Mouse (Mus musculus) hindbrain, embryonic 10.5 days (tissue): Measurements from ENCODE around the gene Mafb. TPM values are rescaled to one million over a fixed set of nuclear protein-coding genes. Genes with fewer than 3 reads are reported as not detected.

ENCODE experiments used
- DNase-seq: peaks from one replicate; pipeline ENCODE4 v3.0.0-alpha.2; 2017; ENCODE audit warnings: low spot score
- H3K27ac ChIP-seq: fragments of 300-500 bp; sonication (generic); 2 replicates; pipeline ENCODE4 v1.5.1; 2016; ENCODE audit warnings: mild to moderate bottlenecking, moderate library complexity
- H3K27me3 ChIP-seq: fragments of 300-500 bp; sonication (generic); 2 replicates; pipeline ENCODE4 v1.6.1; 2016; ENCODE audit warnings: mild to moderate bottlenecking; ENCODE audit not compliant: poor library complexity, insufficient read depth, severe bottlenecking
- H3K36me3 ChIP-seq: fragments of 300-500 bp; sonication (generic); 2 replicates; pipeline ENCODE4 v1.6.1; 2016; ENCODE audit warnings: mild to moderate bottlenecking, moderate library complexity
- H3K4me1 ChIP-seq: fragments of 300-500 bp; sonication (generic); replicated peaks from 2 replicates; pipeline ENCODE4 v1.6.1; 2016; ENCODE audit warnings: mild to moderate bottlenecking
- H3K4me3 ChIP-seq: fragments of 300-500 bp; sonication (generic); 2 replicates; pipeline ENCODE4 v1.5.1; 2016; ENCODE audit warnings: mild to moderate bottlenecking, moderate library complexity
- H3K9me3 ChIP-seq: fragments of 300-500 bp; sonication (generic); 2 replicates; pipeline ENCODE4 v1.6.1; 2016; ENCODE audit warnings: mild to moderate bottlenecking, moderate library complexity
- whole genome bisulfite sequencing: fragments of 180-500 bp; shearing (Covaris S2); methylation state at CpG from one replicate; pipeline ENCODE4 v1.1.7; 2016; 5-methylcytosine and 5-hydroxymethylcytosine counted together
- polyA plus RNA-seq: library from polyadenylated mRNA; unstranded; fragments of >200 nt; fragmentation: Nextera tagmentation; extraction: Ambion mirVana; gene quantifications from 2 replicates; pipeline ENCODE4 v1.2.1, GENCODE M21; 2016

The Mafb gene
- polyA plus RNA-seq, 1 experiment from 2014 or later, result 16.9 TPM

DNA sequence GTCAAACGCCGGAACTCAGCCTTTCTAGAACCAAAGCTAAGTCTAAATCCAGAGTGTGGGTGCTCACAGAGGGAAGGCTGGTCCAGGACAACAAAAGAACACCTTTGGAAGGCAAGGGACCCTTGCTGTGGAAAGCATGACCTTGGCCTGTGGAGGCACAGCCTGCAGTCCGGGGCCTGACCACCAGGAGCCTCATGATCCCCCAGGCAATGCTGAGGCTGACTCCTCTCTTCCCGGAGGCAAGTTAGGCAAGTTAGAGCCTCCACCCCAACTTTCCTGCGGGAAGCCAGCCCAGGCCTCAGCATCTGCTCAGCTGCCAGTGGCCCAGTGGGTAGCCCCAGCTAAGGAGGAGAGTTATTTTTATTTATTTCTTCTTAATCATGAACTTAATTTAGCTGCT lies 9.4 kb upstream of the Mafb start:
- Histone ChIP-seq H3K27ac (no peak overlapping the region), H3K9me3 (no peaks in the 10 kb centered on the region), H3K36me3 (no peaks in the 10 kb centered on the region), H3K27me3 (peaks cover 86% of the 10 kb centered on the region), H3K4me1 (peaks cover 10% of the 10 kb centered on the region; the same call in 1 of the 2 replicates), H3K4me3 (no peak overlapping the region)
- no peak for DNase-seq
- 39% methylated on average over 5 of the region's 5 CpGs for WGBS

DNA sequence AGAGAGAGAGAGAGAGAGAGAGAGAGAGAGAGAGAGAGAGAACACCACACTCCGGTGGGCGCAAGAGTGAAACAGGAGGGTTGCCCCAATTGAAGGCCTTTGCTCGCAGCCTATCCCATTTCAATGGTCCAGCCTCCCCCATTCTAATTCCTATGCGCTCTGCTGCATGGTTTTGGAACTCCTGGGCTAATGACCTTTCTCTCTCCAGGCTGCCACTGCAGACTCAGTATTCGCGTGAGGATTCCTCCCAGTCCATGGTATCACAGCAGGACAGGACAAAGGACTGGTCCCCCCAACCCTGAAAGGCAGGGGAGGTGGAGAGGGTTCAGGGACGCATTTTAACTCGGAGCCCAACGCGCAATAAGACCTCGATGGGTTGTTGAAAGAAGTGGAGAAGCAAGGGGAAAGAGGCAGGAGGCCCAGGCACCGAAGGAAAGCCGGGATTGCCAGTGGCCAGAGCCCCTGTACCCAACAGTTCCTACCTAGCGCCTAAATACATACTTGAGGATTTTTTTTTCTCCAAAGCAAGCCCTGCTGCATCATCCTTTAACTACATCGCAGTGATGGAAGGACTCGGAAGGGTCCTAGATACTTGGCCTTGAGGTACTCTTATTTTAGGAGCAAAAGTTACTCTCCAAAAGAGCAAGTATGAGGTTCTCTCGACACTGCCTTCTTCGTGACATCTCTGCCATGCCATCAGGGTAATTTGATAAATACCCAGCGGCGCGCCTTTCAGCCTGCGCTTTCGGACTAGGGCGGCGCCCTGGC lies 3.0 kb upstream of the Mafb start:
- H3K4me3 ChIP-seq, result peak overlapping the region; percentile 62
- peak; percentile 44 for DNase-seq
- H3K27me3 ChIP-seq, result peaks cover 89% of the 10 kb centered on the region
- no peaks in the 10 kb centered on the region for H3K36me3 ChIP-seq
- no peaks in the 10 kb centered on the region for H3K9me3 ChIP-seq
- H3K4me1 ChIP-seq, result peaks cover 64% of the 10 kb centered on the region
- WGBS, result 2% methylated on average over 25 of the region's 25 CpGs
- peak overlapping the region; percentile 53; the same call in 1 of the 2 replicates for H3K27ac ChIP-seq

DNA sequence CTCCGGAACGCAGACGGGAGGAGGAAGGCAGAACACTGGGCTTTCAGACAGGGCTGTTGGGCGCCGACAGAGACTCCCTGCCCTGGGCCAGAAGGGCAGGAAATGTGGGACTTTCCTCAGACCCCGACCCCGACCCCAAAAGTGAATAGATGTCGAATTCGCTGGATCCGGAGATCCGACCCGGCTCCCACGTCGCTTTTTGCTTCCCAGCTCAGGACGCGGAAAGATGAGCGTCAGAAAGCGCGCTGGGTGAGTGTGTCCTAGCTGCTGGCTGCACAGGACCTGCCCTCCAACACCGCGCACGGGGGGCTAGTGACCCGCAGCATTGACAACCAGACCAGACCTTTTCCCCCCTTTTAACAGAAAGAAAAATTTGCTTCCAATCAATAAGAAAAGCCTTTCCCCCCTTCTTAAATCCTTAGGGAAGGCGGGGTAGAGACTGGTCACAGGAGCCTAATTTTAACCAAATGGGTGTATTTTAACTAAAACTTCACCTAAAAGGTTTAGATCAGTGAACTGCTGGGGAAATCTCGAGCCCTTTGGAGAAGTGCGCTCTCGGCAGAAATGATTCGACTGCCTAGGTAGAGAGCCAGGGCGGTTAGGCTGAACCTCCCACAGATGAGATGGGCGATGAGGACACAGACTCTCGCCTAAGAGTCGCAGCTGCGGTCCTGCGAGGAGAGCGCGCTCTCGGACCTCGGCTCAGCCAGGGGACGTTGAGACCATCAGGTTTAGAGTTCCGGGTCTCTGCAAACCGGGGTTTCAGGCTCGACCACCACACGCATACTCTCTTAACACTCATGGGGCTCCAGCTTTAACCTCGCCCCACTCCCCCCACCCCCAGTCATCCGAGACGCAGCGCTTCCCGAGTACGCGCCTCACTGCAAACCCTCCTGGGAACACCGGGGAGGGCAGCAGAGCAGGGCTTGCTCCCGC lies 1.8 kb upstream of the Mafb start:
- peak overlapping the region; percentile 62 for H3K4me3 ChIP-seq
- WGBS, result under 1% methylated on average over 52 of the region's 52 CpGs
- peak; percentile 61 for DNase-seq
- no peaks in the 10 kb centered on the region for H3K36me3 ChIP-seq
- peaks cover 63% of the 10 kb centered on the region for H3K4me1 ChIP-seq
- peak overlapping the region; percentile 53; the same call in 1 of the 2 replicates for H3K27ac ChIP-seq
- peaks cover 89% of the 10 kb centered on the region for H3K27me3 ChIP-seq
- no peaks in the 10 kb centered on the region for H3K9me3 ChIP-seq

DNA sequence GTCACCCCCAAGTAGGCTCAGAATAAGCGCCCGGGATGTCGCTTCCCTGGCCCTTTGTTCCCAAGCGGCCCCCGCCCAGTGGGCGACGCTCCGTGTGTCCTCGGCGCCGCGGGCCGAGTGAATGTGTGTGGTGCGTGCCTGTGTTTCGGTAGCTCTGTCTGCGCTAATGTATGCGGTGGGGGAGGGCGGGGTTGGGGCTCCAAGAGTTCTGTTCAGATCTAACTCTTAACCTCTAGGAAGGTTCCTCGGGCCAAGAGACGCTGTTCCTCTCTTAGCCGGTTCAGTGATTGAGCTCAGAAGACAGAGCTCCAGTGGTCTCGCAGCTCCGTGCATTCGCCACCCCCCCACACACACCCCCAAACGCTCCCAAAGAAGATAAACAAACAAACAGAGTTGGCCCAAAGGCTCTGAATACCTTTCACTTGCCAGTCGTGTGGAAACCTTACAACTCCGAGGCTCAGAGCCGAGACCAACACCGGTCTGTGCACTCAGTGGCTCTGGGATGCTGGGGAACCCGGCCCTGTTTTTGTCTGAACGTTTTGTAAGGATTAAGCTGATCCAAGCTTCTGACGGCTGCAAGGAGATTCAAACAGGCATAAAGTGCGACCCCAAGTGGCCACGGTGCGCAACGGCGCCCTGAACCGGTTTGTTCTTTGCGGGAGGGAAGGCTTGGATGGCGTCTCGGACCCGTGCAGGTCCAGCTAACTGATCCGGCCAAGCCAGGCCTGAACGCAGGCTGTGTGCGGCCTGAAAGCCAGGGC lies 763 bp upstream of the Mafb start:
- peak; percentile 94 for DNase-seq
- H3K9me3 ChIP-seq, result no peaks in the 10 kb centered on the region
- 0% methylated on average over 45 of the region's 45 CpGs for WGBS
- peak overlapping the region; percentile 62 for H3K4me3 ChIP-seq
- peak overlapping the region; percentile 89 for H3K27ac ChIP-seq
- H3K27me3 ChIP-seq, result peaks cover 89% of the 10 kb centered on the region
- peaks cover 63% of the 10 kb centered on the region for H3K4me1 ChIP-seq
- no peaks in the 10 kb centered on the region for H3K36me3 ChIP-seq

DNA sequence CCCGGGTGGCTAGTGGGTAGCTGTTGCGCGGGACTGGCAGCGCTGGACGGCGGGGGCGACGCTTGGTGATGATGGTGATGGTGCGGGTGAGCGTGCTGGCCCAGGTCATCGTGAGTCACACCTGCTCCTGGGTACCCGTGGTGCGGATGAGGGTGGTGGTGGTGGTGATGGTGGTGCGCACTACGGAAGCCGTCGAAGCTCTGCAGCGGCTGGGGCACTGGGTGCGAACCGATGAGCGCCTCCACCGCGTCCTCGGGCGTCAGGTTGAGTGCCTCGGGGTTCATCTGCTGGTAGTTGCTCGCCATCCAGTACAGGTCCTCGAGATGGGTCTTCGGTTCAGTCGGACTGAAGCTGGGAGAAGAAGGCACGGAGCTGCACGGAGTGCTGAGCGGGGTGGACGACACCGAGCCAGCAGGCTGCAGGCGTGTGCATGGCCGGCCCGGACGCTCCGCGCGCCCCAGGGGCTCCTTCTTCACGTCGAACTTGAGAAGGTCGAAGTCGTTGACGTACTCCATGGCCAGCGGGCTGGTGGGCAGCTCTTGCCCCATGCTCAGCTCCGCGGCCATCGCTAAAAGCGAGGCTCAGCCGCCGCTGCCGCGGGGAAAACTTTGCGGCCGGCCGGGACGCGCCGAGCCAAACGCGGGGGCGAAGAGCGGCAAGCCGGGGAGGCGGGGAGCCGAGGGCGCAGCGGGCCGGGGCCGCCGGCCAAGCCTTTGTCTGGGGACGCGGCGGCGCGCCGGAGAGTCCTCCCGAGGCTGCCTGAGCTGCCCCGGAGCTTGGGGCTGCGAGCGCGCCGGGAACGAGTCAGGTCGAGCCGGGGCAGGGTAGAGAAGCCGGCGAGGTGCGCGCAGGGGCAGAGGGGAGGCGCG lies 520 bp downstream of the Mafb start:
- peak overlapping the region; percentile 89 for H3K27ac ChIP-seq
- H3K9me3 ChIP-seq, result no peaks in the 10 kb centered on the region
- H3K36me3 ChIP-seq, result no peaks in the 10 kb centered on the region
- peaks cover 89% of the 10 kb centered on the region for H3K27me3 ChIP-seq
- peaks cover 67% of the 10 kb centered on the region for H3K4me1 ChIP-seq
- H3K4me3 ChIP-seq, result peak overlapping the region; percentile 62
- DNase-seq, result no peak
- WGBS, result under 1% methylated on average over 94 of the region's 95 CpGs

DNA sequence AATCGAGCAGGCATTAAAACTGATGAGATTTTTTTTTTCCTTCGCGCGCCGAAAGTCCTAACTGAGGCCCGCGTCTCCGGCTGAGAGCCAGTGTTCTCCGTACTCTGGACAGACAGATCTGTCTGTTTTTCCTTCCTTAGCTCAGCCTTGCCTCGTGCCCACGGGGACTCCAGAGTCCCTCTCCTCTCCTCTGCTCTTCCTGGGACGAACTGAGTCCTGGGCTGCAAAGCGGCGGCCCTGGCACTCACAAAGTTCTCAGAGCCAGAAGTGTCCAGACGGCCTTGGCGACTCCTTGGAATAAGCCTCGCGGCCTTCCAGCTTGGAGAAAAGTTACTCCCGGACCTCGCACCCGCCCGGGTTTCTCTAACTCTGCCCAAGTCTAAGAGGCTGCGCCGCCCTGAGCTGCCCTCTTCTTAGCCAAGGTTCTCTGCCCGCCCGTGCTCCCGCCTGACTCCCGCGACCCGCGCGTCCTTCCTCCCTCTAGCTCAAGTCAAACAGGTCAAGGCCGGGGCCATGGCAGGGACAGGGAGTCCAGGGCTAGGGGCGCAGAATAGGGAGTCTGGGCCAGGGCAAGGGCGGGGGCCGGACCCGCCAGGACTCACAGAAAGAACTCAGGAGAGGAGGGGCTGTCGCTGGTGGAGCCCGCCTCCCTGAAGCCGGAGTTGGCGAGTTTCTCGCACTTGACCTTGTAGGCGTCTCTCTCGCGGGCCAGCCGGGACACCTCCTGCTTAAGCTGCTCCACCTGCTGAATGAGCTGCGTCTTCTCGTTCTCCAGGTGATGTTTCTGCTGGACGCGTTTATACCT lies 1.6 kb downstream of the Mafb start:
- peak; percentile 60 for DNase-seq
- Histone ChIP-seq H3K27me3 (peaks cover 89% of the 10 kb centered on the region), H3K9me3 (no peaks in the 10 kb centered on the region), H3K4me3 (peak overlapping the region; percentile 62), H3K27ac (peak overlapping the region; percentile 89), H3K36me3 (no peaks in the 10 kb centered on the region), H3K4me1 (peaks cover 72% of the 10 kb centered on the region)
- under 1% methylated on average over 50 of the region's 50 CpGs for WGBS

DNA sequence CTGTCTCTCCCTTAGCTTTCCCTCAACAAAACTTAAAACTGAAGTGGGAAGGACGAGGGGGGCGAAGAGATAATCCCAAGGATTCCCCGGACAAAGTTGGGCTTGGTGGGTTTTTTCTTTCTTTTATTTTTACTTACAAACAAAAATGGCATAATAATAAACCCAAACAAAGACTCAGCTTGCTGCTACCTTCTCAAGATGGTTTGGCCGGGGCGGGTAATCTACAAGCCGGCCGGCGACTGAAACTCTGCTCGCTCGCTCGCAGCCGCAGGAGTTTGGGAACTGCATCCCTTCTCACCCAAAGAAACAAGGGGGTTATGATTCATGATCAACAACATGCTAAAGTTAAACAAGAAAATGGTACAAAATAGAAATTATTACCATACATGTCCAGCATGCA lies 2.2 kb downstream of the Mafb start:
- no peak for DNase-seq
- H3K4me3 ChIP-seq, result peak overlapping the region; percentile 62
- peaks cover 72% of the 10 kb centered on the region for H3K4me1 ChIP-seq
- H3K36me3 ChIP-seq, result no peaks in the 10 kb centered on the region
- no peak overlapping the region for H3K27ac ChIP-seq
- H3K27me3 ChIP-seq, result peaks cover 89% of the 10 kb centered on the region
- under 1% methylated on average over 12 of the region's 12 CpGs for WGBS
- no peaks in the 10 kb centered on the region for H3K9me3 ChIP-seq

DNA sequence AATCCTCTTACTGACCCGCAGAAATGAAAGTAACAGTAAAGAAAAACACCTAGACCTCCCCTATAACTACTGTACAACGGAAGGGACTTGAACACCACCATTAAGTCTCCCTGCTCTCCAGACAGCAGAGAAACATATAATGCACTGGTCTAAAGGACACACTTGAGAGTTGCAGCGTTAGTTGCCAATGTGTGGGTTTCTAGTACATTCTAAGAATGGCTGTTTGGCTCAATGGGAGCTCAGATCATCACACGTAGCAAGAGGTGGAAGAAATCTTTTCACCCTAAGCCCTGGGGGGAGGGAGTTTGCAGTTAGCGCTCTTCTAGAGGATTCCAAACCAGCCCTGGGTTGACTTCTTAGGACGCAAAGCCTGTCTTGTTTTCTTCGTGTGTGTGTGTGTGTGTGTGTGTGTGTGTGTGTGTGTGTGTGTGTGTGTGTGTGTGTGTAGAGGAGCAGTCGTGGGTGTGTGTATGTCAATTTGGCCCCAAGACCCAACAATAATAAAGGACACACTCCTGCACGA lies 2.7 kb downstream of the Mafb start:
- WGBS, result 2% methylated on average over 9 of the region's 9 CpGs
- H3K36me3 ChIP-seq, result no peaks in the 10 kb centered on the region
- H3K27ac ChIP-seq, result no peak overlapping the region
- no peak for DNase-seq
- no peaks in the 10 kb centered on the region for H3K9me3 ChIP-seq
- peaks cover 69% of the 10 kb centered on the region for H3K4me1 ChIP-seq
- H3K27me3 ChIP-seq, result peaks cover 89% of the 10 kb centered on the region
- peak overlapping the region; percentile 62 for H3K4me3 ChIP-seq

DNA sequence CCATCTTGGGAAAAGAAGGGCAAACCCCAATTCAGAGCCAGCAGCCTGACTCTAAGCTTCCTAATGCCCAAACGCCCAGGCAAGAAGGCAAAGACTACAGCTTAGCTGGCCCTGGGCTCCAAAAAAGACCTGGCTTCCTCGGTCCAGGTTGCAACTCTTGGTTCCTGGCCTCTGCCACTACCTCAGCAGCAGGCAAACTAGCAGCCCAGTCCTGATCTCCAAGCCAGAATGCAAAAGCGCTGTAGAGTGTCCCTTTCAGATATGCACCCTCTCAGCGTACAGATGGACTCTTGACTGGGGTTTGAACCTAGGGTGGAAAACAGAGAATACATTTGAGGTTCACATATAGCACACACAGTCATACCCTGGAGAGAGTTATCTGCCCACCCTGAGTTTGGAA lies 3.7 kb downstream of the Mafb start:
- WGBS, result 3% methylated on average over 4 of the region's 4 CpGs
- no peak overlapping the region for H3K27ac ChIP-seq
- peaks cover 89% of the 10 kb centered on the region for H3K27me3 ChIP-seq
- DNase-seq, result no peak
- no peak overlapping the region for H3K4me3 ChIP-seq
- H3K4me1 ChIP-seq, result peaks cover 67% of the 10 kb centered on the region
- no peaks in the 10 kb centered on the region for H3K36me3 ChIP-seq
- H3K9me3 ChIP-seq, result no peaks in the 10 kb centered on the region

DNA sequence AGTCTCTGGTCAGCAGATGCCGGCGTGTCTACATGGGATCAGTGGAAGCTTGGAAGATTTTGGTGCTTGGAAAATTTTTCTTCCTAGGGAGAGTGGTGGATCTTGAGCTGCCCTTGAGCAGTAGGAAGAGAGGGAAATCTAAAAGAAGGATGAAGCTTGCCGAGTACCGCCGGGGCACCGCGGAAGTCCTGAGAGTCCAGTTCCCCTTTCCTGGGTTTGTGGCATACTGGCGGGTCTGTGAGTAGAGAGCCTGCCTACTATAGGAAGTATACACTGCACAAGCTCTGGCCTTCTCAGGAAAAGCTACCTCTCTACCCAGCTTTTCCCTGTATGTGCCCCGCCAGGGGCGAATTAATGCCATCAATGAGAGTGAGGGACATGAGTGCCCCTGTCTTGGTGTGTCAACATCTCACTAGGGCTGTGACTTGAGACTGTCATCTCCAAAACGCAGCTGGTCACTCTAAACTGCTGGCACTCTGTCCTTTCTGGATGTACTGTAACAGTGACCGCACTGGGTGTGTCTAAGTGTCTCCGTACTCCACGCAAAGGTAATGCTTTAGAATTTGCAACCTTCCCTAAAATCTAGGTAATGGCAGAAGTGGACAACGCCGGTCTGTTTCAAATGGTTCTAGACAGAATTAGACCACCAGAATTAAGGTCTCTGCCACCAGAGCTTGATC lies 5.3 kb downstream of the Mafb start:
- WGBS, result 3% methylated on average over 16 of the region's 16 CpGs
- Histone ChIP-seq H3K27me3 (peaks cover 98% of the 10 kb centered on the region), H3K4me3 (no peak overlapping the region), H3K36me3 (no peaks in the 10 kb centered on the region), H3K9me3 (no peaks in the 10 kb centered on the region), H3K27ac (no peak overlapping the region), H3K4me1 (peaks cover 58% of the 10 kb centered on the region)
- no peak for DNase-seq
